Mouse (Mus musculus): ENCODE results near the gene Abhd18.

Gene Abhd18

DNA sequence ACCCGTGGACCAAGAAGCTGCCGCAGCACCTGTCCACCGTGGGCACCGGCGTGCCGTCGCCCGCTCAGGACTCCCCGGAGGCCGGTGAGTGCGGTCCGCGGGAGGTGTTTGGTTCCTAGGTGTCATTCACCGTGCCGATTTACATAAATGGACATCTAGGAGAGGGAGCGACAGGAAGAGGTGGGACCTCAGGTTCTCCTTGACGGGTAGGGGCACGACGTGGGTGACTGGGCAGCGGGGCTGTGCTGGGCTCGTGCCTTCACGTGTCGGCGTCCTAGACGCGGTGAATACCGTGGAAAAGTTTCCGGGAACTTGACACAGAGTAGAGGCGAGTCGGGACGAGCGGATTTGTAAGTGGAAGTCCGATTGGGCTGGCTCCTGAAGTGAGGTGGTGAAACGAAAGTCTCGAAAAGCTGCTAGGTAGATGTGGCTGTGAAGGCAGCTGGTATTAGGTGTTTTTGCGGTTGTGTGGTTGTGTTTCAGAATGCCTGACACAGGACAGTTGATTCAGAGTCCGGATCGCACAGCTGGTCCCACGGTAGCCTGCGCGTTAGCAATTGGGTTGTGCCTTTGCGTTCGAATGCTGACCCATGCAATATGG is 103.9 kb downstream of the Abhd18 start:
- DNase-seq (ENCODE audit: low read depth, low spot score) = no peak

DNA sequence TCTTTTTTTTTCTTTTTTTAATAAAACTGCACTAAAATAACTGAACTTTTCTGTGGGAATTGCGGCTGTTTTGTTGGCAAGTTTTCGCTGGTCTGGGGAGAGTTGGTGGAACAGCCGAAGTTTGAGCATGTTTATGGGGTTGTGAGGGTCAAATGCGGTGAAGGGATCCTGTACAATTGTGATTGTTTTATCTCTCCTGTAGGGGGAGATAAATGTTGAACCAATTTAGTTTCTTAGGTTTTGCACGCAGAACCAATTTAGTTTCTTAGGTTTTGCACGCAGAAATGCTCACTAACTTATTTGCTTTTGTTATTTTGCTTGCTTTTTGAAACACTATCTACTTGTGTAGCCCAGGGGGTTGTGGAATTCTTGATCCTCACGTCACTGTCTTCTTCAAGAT is 104.6 kb downstream of the Abhd18 start:
- DNase-seq (ENCODE audit: low read depth, low spot score) = no peak

DNA sequence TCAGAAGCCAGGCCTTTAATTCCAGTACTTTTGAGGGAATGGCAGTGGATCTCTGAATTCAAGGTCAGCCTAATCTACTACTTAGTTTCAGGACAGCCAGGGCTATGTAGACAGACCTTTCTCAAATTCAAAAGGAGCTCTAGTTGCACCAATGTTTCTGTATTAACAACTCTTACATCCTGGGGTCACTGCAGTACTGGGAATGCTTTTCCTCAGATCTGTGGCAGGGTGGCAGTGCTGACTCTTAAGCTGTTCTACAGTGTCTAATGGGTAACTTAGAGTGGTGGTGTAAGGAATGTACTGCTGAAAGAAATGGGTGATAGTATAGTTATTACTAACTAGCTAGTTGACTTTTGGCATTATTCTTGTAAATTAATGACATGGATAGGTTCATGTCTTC is 105.8 kb downstream of the Abhd18 start:
- no peak for DNase-seq (ENCODE audit: low read depth, low spot score)

DNA sequence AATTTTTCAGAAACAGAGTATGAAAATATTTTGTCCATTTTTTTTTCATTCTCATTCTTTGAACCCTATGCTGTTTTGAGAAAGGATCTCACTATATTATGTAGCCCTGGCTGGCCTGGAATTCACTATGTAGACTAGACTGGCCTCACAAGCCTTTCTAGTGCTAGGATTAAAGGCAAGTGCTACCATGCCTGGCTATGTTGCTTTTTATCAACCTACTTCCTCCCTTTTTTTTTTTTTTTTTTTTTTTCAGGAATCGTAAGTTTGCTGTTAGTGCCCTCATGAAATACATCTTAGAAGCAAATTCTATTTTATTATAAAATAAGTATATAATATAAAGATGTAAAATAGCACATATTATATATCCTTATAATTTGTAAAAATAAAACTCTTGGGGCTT is 108.0 kb downstream of the Abhd18 start:
- no peak for DNase-seq (ENCODE audit: low read depth, low spot score)

DNA sequence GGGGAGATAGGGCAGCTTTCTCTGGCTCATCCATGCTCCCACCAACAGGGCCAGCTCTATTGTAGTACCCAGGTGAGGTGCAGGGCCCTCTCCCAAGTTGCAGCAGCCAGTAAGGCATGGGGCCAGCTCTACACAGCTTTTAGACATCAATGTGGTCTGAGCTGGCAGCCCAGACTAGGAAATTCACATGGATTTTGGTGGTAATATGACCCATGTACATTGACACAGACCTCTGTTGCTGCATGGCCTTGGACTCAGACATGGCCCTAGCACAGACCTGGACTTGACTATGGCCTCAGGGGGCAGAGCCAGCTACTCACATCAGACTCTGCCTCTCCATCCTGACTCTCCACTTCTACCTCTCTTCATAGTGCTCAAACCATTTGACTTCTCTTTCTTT is 112.1 kb downstream of the Abhd18 start:
- no peak for DNase-seq (ENCODE audit: low read depth, low spot score)

DNA sequence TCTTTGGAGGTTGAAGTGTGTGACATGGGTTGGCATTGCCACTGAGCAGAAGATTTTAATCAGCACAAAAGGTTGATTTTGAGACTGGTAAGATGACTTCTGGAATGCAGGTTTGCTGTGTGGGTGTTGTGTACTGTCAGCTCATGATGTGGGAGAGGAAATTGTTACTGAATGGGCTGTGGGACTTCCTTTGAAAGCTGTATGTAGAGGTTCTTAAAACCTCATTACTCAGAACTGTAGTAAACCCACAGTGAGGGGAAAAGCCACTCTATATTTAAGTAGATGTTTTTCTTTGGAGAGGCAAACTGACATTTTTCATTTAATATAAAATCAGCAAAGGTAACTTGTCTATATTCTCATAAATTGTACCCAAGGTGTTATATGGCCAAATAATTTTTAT is 134.0 kb downstream of the Abhd18 start:
- no peak for DNase-seq (ENCODE audit: low read depth, low spot score)

DNA sequence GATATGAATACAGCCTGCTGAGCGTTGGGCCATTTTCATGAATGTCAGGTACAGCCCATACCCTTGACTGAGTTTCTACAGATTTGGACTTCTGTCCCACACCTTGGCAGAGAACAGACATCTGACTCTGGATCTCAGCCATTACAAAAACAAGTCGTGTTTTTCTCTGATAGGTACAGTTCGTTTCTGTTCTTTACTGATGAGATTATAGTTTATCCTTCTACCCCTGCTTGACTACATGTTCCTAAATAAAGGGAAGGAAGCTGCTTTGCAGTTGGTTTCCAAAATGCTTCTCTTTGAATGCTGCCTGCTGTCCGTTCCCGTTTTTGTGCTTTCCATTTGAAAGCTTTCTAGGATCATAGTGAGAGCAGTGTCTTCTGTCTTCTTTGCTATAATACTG is 140.8 kb downstream of the Abhd18 start:
- no peak for DNase-seq (ENCODE audit: low read depth, low spot score)

All from telencephalon, adult 2 months (tissue).